Mouse (Mus musculus): ENCODE measurements around the gene Kazn. TPM values are rescaled to one million over a fixed set of nuclear protein-coding genes. Genes with fewer than 3 reads are reported as not detected.

Gene Kazn
- polyA plus RNA-seq, 1 experiment, result 60.3 TPM

DNA sequence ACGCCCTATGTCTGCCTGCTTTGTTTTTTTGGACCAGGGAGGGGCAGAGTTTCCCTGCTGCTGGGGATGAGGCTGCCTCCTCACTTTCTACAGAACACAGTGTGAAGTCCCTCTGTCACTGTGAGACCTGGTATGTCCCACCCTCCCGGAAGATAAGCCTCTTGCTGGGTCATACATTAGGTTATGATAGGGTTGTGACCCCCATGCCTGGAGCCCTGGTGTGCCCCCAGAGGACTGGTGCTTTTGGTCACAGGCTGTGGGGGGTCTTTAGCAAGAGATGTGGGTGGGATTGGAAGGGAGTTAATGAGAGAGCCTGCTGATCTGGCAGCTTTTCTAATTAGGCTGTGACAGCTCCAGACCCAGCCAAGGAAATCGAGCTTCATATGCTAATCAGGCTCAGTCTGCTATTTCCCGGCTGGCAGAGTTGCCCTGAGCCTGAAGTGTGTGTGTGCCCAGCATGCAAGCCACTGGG, 28.2 kb upstream of the Kazn start:
- no peak for TF ChIP-seq POLR2A (IDR thresholded peaks at IDR 0.05; ENCODE audit: extremely low read depth, insufficient read depth, low read length)
- TF ChIP-seq CTCF (IDR thresholded peaks at IDR 0.05; ENCODE audit: extremely low read depth, insufficient read depth, low read length), result 0 out of 2 replicates have a peak, but pooled peaks have one; percentile 8
- no peak overlapping the region for H3K27ac ChIP-seq (ENCODE audit: insufficient read depth, low read length)
- H3K4me1 ChIP-seq (ENCODE audit: control insufficient read depth, insufficient read depth, low read length), result peaks cover 9% of the 10 kb centered on the region
- no peak overlapping the region for H3K4me3 ChIP-seq (ENCODE audit: insufficient read depth, low read length)

DNA sequence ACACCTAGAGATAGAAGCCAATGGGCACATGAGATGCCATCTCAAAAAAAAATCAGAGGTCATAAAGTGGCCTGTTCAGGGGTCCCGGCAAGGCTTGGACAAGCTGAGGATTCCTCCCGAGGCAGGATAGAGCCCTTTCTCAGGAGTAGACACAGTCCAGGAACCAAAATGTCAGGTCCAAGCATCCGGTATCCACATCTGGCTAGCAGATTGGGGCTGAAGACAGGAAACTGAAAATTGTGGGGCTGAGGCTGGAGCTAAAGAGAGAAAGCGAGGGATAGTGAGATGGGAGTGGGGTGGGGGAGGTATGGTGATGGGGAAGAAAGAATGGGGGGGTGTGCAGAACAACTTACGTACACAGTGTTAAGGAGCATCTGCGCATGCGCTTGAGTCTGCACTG, 25.1 kb upstream of the Kazn start:
- peaks cover 8% of the 10 kb centered on the region for H3K4me1 ChIP-seq (ENCODE audit: control insufficient read depth, insufficient read depth, low read length)
- no peak overlapping the region for H3K27ac ChIP-seq (ENCODE audit: insufficient read depth, low read length)
- no peak overlapping the region for H3K4me3 ChIP-seq (ENCODE audit: insufficient read depth, low read length)
- TF ChIP-seq CTCF (IDR thresholded peaks at IDR 0.05; ENCODE audit: extremely low read depth, insufficient read depth, low read length), result no peak
- TF ChIP-seq POLR2A (IDR thresholded peaks at IDR 0.05; ENCODE audit: extremely low read depth, insufficient read depth, low read length), result no peak

DNA sequence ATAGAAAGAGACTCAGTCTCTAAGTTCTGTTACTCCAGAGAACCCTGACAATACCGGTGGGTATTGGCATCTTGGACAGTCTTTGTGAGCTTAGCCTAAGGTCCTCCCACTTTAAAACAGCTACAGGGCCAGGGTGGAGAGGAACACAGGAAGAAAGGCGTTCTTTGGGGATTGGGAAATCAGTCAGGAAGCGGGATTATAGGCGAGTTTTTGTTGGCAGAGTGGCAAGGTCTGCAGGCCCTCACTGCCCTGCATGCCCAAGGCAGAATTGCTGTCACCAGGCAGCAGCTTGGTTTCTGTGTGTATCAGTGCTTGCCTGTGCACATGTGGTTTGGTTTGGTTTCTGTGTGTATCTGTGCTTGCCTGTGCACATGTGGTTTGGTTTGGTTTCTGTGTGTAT, 22.5 kb upstream of the Kazn start:
- 0 out of 2 replicates have a peak, but pooled peaks cover 2% of the 10 kb centered on the region for H3K4me1 ChIP-seq (ENCODE audit: control insufficient read depth, insufficient read depth, low read length)
- no peak overlapping the region for H3K27ac ChIP-seq (ENCODE audit: insufficient read depth, low read length)
- TF ChIP-seq POLR2A (IDR thresholded peaks at IDR 0.05; ENCODE audit: extremely low read depth, insufficient read depth, low read length) (no peak), CTCF (IDR thresholded peaks at IDR 0.05; ENCODE audit: extremely low read depth, insufficient read depth, low read length) (no peak)
- no peak overlapping the region for H3K4me3 ChIP-seq (ENCODE audit: insufficient read depth, low read length)

DNA sequence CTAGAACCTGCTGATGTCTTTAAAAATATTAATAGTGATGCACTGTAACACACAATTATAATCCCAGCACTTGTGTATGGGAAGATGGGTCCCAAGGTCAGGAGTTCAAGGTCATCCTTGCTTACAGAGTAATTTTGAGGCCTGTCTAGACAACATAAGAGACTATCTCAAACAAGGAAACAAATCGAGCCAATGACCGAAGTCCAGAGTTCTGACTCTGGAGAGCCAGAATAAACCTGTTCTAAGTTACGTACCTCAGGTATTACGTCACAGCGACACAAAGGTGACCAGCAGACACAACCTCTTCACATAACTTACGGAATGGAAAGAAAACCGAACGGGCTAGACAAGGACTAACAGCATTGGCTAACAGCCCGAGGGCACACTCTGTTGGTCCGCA, 19.5 kb upstream of the Kazn start:
- no peak for TF ChIP-seq CTCF (IDR thresholded peaks at IDR 0.05; ENCODE audit: extremely low read depth, insufficient read depth, low read length)
- no peak for TF ChIP-seq POLR2A (IDR thresholded peaks at IDR 0.05; ENCODE audit: extremely low read depth, insufficient read depth, low read length)
- Histone ChIP-seq H3K4me3 (ENCODE audit: insufficient read depth, low read length) (no peak overlapping the region), H3K4me1 (ENCODE audit: control insufficient read depth, insufficient read depth, low read length) (0 out of 2 replicates have a peak, but pooled peaks cover 2% of the 10 kb centered on the region), H3K27ac (ENCODE audit: insufficient read depth, low read length) (no peak overlapping the region)

DNA sequence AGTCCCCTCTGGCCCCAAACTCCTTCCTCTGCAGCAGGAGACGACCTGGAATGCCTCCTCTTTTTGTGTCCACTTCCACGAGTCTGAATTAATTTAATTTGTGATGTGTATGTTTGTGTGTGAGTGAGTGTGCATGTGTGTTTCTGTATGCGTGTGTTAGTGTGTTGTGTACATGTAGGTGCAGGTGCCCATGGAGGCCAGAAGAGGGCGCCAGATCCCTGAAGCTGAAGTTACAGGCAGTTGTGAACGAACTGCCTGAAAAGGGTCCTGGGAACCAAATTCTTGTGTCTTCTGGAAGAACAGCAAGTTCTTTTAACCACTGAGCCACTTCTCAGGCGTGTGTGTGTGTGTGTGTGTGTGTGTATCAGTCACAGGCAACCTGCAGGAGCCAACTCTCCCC, 14.9 kb upstream of the Kazn start:
- Histone ChIP-seq H3K27ac (ENCODE audit: insufficient read depth, low read length) (no peak overlapping the region), H3K4me1 (ENCODE audit: control insufficient read depth, insufficient read depth, low read length) (peaks cover 2% of the 10 kb centered on the region; the same call in 1 of the 2 replicates), H3K4me3 (ENCODE audit: insufficient read depth, low read length) (no peak overlapping the region)
- TF ChIP-seq POLR2A (IDR thresholded peaks at IDR 0.05; ENCODE audit: extremely low read depth, insufficient read depth, low read length) (no peak), CTCF (IDR thresholded peaks at IDR 0.05; ENCODE audit: extremely low read depth, insufficient read depth, low read length) (peak; percentile 45)

DNA sequence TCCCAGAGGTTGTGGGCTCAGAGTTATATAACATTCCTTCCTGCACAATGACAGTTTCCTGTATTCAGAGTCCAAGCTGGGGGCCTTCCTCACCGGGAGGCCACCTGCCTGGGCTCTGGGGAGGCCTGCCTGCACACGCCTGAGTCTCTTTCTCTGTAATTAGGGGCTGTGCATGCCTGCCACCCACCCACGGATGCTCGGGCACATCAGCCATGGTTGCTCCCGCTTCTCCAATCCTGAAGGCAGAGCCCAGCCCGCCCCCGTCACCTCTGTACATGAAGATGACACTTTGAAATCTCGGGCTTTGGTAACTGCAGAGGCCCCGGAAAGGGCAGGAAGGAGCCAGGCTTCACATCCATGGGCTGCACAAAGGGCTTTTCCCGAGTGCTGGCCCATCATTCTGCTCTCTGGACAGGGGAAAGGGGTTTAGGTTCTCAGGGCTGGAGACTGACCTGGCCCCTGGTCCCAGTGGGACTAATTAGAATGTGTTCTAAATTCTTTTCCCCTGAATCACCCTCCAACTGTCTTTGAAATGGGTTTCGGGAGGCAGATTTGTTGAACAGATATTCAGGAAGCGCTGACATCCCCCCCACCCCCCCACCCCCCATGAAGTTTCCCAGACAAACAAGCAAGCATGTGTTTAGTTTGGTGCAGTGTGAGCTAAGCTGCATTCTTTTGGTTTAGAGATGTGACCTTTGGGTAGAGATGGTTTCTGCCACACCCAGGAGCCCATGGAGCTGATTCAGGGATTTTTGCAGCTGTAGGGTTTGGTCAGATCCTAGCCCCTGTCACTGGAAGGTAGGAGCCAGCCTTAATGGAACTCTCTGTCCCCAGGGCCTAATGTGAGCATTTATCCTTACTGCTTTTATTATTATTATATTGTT, 12.5 kb upstream of the Kazn start:
- TF ChIP-seq CTCF (IDR thresholded peaks at IDR 0.05; ENCODE audit: extremely low read depth, insufficient read depth, low read length) (no peak), POLR2A (IDR thresholded peaks at IDR 0.05; ENCODE audit: extremely low read depth, insufficient read depth, low read length) (no peak)
- Histone ChIP-seq H3K4me3 (ENCODE audit: insufficient read depth, low read length) (no peak overlapping the region), H3K4me1 (ENCODE audit: control insufficient read depth, insufficient read depth, low read length) (peaks cover 2% of the 10 kb centered on the region; the same call in 1 of the 2 replicates), H3K27ac (ENCODE audit: insufficient read depth, low read length) (peak overlapping the region; percentile 2; the same call in 1 of the 2 replicates)

DNA sequence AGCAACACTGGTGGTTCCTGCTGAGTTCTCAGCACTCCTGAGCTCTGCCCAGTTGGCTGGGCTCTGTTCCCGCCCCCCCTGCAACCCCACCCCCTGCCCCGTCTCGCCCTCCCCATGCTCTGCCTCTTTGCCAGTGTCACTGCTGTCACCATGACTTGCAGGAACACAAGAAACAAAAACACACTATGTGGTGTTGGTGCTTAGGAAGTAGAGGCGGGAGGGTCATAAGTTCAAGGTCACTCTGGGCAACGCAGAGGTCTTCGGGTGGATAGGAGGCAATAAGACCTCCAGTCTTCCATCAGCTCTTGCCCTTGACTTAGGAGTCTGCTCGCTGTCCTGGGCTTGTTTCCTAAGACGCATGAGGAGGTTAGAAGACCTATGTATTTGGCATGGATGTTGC, 10.9 kb upstream of the Kazn start:
- Histone ChIP-seq H3K4me1 (ENCODE audit: control insufficient read depth, insufficient read depth, low read length) (peaks cover 2% of the 10 kb centered on the region; the same call in 1 of the 2 replicates), H3K27ac (ENCODE audit: insufficient read depth, low read length) (no peak overlapping the region), H3K4me3 (ENCODE audit: insufficient read depth, low read length) (no peak overlapping the region)
- no peak for TF ChIP-seq POLR2A (IDR thresholded peaks at IDR 0.05; ENCODE audit: extremely low read depth, insufficient read depth, low read length)
- no peak for TF ChIP-seq CTCF (IDR thresholded peaks at IDR 0.05; ENCODE audit: extremely low read depth, insufficient read depth, low read length)

DNA sequence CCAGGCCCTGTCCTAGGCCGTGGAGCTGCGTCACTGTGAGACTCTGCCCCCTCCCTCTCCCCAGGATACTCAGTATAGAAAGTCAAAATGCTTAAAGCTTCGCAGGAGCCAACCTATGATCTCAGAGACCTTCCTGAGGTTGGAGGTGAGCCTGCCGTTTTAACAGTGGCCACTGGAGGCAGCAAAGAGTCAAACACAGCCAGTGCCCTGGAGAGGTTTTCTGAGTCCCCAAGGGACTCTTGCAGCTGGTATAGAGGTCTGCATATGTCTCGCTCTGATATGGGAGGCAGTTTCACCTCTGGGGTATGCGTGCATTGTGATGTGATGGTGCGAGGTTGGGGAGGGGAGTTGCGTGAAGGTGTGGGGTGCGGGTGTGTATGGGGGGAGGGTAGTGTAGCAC, 10.2 kb upstream of the Kazn start:
- TF ChIP-seq CTCF (IDR thresholded peaks at IDR 0.05; ENCODE audit: extremely low read depth, insufficient read depth, low read length), result peak; percentile 64
- no peak for TF ChIP-seq POLR2A (IDR thresholded peaks at IDR 0.05; ENCODE audit: extremely low read depth, insufficient read depth, low read length)

DNA sequence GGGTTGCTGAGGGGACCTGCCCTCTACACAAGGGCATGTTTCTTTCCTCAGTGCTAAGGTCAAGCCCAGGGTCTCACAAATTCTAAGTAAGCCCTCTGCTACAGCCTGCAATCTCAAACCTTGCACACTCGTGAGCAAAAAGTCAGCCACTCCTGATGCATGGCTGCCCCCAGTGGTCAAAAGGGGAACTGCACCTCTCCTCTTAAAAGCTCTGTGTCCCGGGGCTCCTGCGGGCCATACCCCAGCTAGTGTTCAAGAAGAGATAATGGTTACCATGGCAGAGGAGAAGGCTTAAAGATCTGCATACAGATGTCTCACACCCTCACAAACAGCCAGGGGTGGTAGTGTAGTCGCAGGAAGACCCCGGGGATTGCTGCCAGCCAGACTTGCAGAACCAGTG, 9.2 kb upstream of the Kazn start:
- no peak overlapping the region for H3K4me3 ChIP-seq (ENCODE audit: insufficient read depth, low read length)
- no peak overlapping the region for H3K27ac ChIP-seq (ENCODE audit: insufficient read depth, low read length)
- peaks cover 2% of the 10 kb centered on the region; the same call in 1 of the 2 replicates for H3K4me1 ChIP-seq (ENCODE audit: control insufficient read depth, insufficient read depth, low read length)
- peak; percentile 91 for TF ChIP-seq CTCF (IDR thresholded peaks at IDR 0.05; ENCODE audit: extremely low read depth, insufficient read depth, low read length)
- TF ChIP-seq POLR2A (IDR thresholded peaks at IDR 0.05; ENCODE audit: extremely low read depth, insufficient read depth, low read length), result no peak

More for the DNA sequence above, 10.2 kb upstream of the Kazn start:
- Histone ChIP-seq H3K4me3 (ENCODE audit: insufficient read depth, low read length) (no peak overlapping the region), H3K27ac (ENCODE audit: insufficient read depth, low read length) (no peak overlapping the region), H3K4me1 (ENCODE audit: control insufficient read depth, insufficient read depth, low read length) (peaks cover 2% of the 10 kb centered on the region; the same call in 1 of the 2 replicates)

DNA sequence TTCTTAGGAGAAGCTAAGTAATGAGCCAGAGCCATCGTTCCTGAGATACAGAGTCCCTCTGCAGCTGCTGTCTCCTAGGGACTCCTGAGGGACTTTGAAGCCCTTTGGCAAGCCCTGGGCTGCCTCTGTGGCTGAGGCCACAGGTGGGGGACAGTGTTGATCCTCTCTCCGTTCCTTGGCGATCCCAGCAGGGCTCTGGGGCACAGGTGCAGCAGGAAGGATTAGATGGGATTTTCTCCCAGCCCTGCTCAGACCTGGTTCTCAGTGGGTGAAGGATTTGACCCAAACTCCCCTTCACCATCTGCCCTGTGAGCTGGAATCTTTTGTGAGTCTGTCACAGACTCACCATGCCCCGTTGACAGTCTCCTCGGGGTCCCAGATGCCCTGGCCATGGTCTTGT, 7.5 kb upstream of the Kazn start:
- TF ChIP-seq POLR2A (IDR thresholded peaks at IDR 0.05; ENCODE audit: extremely low read depth, insufficient read depth, low read length), result no peak
- TF ChIP-seq CTCF (IDR thresholded peaks at IDR 0.05; ENCODE audit: extremely low read depth, insufficient read depth, low read length), result no peak
- Histone ChIP-seq H3K4me1 (ENCODE audit: control insufficient read depth, insufficient read depth, low read length) (peaks cover 2% of the 10 kb centered on the region; the same call in 1 of the 2 replicates), H3K27ac (ENCODE audit: insufficient read depth, low read length) (no peak overlapping the region), H3K4me3 (ENCODE audit: insufficient read depth, low read length) (no peak overlapping the region)

All from cortical plate, adult 2 months (tissue).